Mouse (Mus musculus): ENCODE measurements around the gene Ddit4l.

- no peak for TF ChIP-seq CTCF (IDR thresholded peaks at IDR 0.05; ENCODE audit: low read depth, low read length)
- TF ChIP-seq POLR2A (IDR thresholded peaks at IDR 0.05; ENCODE audit: extremely low read depth, insufficient read depth, low read length): no peak
Observed at GRCm38 (mm10) chr3:137652853-137653252, 31.4 kb downstream of the Ddit4l start.
